Mouse (Mus musculus) kidney, postnatal 0 days (tissue): ENCODE data around the gene Sympk. TPM values are rescaled to one million over a fixed set of nuclear protein-coding genes. Genes with fewer than 3 reads are reported as not detected.

Experiments used
- ATAC-seq: fragments of 200-750 bp; cut with Nextera tagmentation; replicated peaks from 2 replicates; pipeline ENCODE4 v1.8.0; 2017; ENCODE audit warnings: low read depth, moderate number of reproducible peaks, moderate TSS enrichment, moderate library complexity; ENCODE audit not compliant: low FRiP score
- DNase-seq: peaks from one replicate; pipeline ENCODE4 v3.0.0-alpha.2; 2016; ENCODE audit warnings: low spot score
- H3K27ac ChIP-seq: fragments of 300-500 bp; sonication (generic); 2 replicates; pipeline ENCODE4 v1.5.1; 2014; ENCODE audit warnings: mild to moderate bottlenecking
- H3K27me3 ChIP-seq: fragments of 300-500 bp; sonication (generic); 2 replicates; pipeline ENCODE4 v1.6.1; 2014; ENCODE audit warnings: low read length, mixed read lengths; ENCODE audit not compliant: insufficient read depth
- H3K36me3 ChIP-seq: fragments of 300-500 bp; sonication (generic); 2 replicates; pipeline ENCODE4 v1.6.1; 2014; ENCODE audit warnings: low read length, mixed read lengths; ENCODE audit not compliant: insufficient read depth
- H3K4me1 ChIP-seq: fragments of 300-500 bp; sonication (generic); replicated peaks from 2 replicates; pipeline ENCODE4 v1.6.1; 2014; ENCODE audit warnings: antibody characterized with exemption, low read length, mixed read lengths; ENCODE audit not compliant: insufficient read depth
- H3K4me2 ChIP-seq: fragments of 300-500 bp; sonication (generic); 2 replicates; pipeline ENCODE4 v1.6.1; 2014; ENCODE audit warnings: mild to moderate bottlenecking, low read length, moderate library complexity, mixed read lengths
- H3K4me3 ChIP-seq: fragments of 300-500 bp; sonication (generic); replicated peaks from 2 replicates; pipeline ENCODE4 v1.5.1; 2014; ENCODE audit warnings: low read depth, low read length
- H3K9ac ChIP-seq: fragments of 300-500 bp; sonication (generic); 2 replicates; pipeline ENCODE4 v1.6.1; 2014; ENCODE audit warnings: low read depth, low read length
- H3K9me3 ChIP-seq: fragments of 300-500 bp; sonication (generic); replicated peaks from 2 replicates; pipeline ENCODE4 v1.6.1; 2016; ENCODE audit warnings: low read length, inconsistent platforms, mixed read lengths
- CTCF ChIP-seq: IDR thresholded peaks from 2 replicates; pipeline ENCODE4 v1.5.1; 2016; ENCODE audit warnings: antibody characterized with exemption, low read depth, mild to moderate bottlenecking, moderate library complexity
- WGBS: fragments of 180-500 bp; shearing (Covaris S2); extraction: QIAGEN DNeasy Blood & Tissue Kit; methylation state at CpG from one replicate; pipeline ENCODE4 v1.1.7; 2014; 5-methylcytosine and 5-hydroxymethylcytosine counted together
- polyA plus RNA-seq: library from polyadenylated mRNA; unstranded; fragments of >200 nt; fragmentation: Nextera tagmentation; extraction: Ambion mirVana; gene quantifications from 2 replicates; pipeline ENCODE4 v1.2.1, GENCODE M21; 2015

Gene Sympk
- polyA plus RNA-seq, 1 experiment from 2014 or later = 16.6 TPM

DNA sequence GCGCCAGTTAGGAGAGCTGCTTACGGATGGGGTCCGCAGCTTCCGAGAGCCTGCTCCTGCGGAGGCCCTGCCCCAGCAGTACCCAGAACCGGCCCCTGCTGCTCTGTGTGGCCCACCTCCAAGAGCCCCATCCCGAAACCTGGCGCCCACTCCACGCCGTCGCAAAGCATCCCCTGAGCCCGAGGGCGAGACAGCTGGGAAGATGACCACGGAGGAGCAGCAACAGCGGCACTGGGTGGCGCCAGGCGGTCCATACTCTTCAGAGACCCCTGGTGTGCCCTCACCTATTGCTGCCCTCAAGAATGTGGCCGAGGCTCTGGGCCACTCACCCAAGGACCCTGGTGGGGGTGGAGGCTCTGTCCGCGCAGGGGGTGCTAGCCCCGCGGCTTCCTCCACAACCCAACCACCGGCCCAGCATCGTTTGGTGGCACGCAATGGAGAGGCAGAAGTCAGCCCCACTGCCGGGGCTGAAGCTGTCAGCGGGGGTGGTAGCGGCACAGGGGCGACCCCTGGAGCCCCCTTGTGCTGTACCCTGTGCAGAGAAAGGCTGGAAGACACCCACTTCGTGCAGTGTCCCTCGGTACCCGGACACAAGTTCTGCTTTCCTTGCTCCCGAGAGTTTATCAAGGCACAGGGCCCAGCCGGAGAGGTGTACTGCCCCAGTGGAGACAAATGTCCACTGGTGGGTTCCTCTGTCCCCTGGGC, 18.6 kb upstream of the Sympk start:
- 0 out of 2 replicates have a peak overlapping the region, but pooled peaks have one; percentile 95 for H3K27ac ChIP-seq

GRCm38 (mm10) chr7:19006476-19006875, 17.7 kb upstream of the Sympk start:
- Histone ChIP-seq H3K27me3 (no peaks in the 10 kb centered on the region), H3K36me3 (peaks cover 9% of the 10 kb centered on the region; the same call in 1 of the 2 replicates), H3K4me1 (peaks cover 34% of the 10 kb centered on the region), H3K4me3 (no peak overlapping the region), H3K9ac (no peak overlapping the region), H3K27ac (peak overlapping the region; percentile 15; the same call in 1 of the 2 replicates), H3K4me2 (peak overlapping the region; percentile 22), H3K9me3 (no peaks in the 10 kb centered on the region)
- 7% methylated on average over 12 of the region's 12 CpGs for WGBS
- DNase-seq (peak; percentile 96), ATAC-seq (peak; percentile 18; the same call in 1 of the 2 replicates)
- TF ChIP-seq CTCF = peak; percentile 100

More for the DNA sequence above, 18.6 kb upstream of the Sympk start:
- TF ChIP-seq CTCF = no peak
- Histone ChIP-seq H3K4me2 (peak overlapping the region; percentile 98), H3K4me1 (peaks cover 34% of the 10 kb centered on the region), H3K36me3 (peaks cover 9% of the 10 kb centered on the region; the same call in 1 of the 2 replicates), H3K9me3 (no peaks in the 10 kb centered on the region), H3K9ac (no peak overlapping the region), H3K4me3 (peak overlapping the region; percentile 79; the same call in 1 of the 2 replicates), H3K27me3 (no peaks in the 10 kb centered on the region)
- WGBS = 81% methylated on average over 34 of the region's 34 CpGs
- DNase-seq (no peak), ATAC-seq (no peak)

DNA sequence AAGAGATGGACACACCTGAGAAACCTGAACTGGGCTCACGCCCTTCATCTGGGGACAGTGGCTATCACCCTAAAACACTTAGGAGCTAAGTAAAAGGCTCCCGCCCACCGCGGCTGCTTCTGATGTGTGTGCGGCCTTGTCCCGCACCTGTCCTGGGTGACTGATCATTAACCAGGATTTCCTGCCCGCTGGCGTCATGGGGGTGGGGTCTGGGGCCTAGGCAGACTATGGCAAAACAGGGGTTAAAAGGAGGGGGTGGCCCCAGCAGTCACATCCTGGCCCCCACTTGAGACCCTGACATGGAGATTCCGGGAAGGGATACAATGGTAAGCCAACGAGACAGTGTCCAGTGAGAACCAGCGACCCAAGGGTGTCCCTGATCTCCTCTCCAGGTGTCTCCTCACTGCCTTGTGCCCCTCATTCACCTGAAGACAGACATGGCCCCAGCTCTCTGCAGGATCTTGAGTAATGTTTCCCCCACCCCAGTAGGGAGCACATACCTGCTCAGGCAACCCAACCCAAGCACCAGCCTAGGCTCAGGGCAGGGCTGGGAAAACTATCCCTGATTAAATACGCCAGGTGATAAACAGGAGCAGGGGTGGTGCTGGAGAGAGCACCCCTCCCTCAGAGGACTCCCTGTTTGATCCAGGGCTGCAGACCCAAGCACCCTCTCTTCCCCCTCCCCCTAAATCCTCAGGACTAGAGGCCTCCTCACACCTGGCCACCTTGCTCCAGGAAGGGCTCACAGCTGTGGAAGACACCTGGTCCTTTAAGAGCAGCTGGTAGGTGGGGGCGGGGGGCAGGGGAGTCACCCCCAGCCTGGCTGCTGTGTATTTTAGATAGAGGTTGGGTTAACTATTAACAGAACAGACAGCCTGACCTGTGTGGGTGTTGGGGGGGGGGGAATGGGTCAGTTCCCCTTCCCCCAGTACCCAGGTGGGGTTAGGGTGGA, 16.9 kb upstream of the Sympk start:
- no peak for DNase-seq
- Histone ChIP-seq H3K9ac (0 out of 2 replicates have a peak overlapping the region, but pooled peaks have one; percentile 3), H3K4me3 (no peak overlapping the region), H3K36me3 (peaks cover 9% of the 10 kb centered on the region; the same call in 1 of the 2 replicates), H3K4me1 (peaks cover 31% of the 10 kb centered on the region), H3K27ac (peak overlapping the region; percentile 19), H3K27me3 (no peaks in the 10 kb centered on the region), H3K4me2 (peak overlapping the region; percentile 22), H3K9me3 (no peaks in the 10 kb centered on the region)
- no peak for ATAC-seq
- no peak for TF ChIP-seq CTCF
- WGBS = 58% methylated on average over 13 of the region's 13 CpGs

DNA sequence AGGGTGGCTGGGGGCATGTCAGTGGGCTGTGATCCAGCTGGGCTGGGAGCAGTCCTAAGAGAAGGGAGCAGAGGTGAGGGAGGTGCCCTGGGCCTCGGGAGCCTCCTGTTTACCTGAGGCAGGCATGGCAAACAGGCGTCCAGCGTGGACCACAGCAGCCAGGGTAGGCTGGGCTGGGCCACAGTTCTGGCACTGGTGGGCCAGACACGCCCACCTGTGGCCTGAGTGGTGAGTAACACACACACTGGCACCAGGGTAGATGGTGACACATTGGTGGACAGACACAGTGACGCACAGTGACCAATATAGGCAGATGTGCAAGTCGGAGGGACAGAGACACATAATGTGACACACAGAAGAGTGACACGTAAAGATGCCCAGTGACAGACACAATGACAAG, 13.6 kb upstream of the Sympk start:
- no peaks in the 10 kb centered on the region for H3K27me3 ChIP-seq
- ATAC-seq (no peak), DNase-seq (no peak)
- H3K9ac ChIP-seq = no peak overlapping the region
- no peak for TF ChIP-seq CTCF
- H3K4me1 ChIP-seq = peaks cover 18% of the 10 kb centered on the region
- no peaks in the 10 kb centered on the region for H3K9me3 ChIP-seq
- H3K36me3 ChIP-seq = peaks cover 4% of the 10 kb centered on the region; the same call in 1 of the 2 replicates
- no peak overlapping the region for H3K4me2 ChIP-seq
- no peak overlapping the region for H3K27ac ChIP-seq
- H3K4me3 ChIP-seq = no peak overlapping the region
- 74% methylated on average over 7 of the region's 7 CpGs for WGBS

GRCm38 (mm10) chr7:19012025-19012621, 12.1 kb upstream of the Sympk start:
- peaks cover 5% of the 10 kb centered on the region for H3K4me1 ChIP-seq
- peak overlapping the region; percentile 82 for H3K27ac ChIP-seq
- peak overlapping the region; percentile 75 for H3K9ac ChIP-seq
- WGBS = 2% methylated on average over 30 of the region's 31 CpGs
- H3K4me3 ChIP-seq = peak overlapping the region; percentile 32
- no peaks in the 10 kb centered on the region for H3K36me3 ChIP-seq
- DNase-seq (peak; percentile 63), ATAC-seq (peak; percentile 30; the same call in 1 of the 2 replicates)
- no peaks in the 10 kb centered on the region for H3K27me3 ChIP-seq
- no peak for TF ChIP-seq CTCF
- peak overlapping the region; percentile 66 for H3K4me2 ChIP-seq
- H3K9me3 ChIP-seq = no peaks in the 10 kb centered on the region

DNA sequence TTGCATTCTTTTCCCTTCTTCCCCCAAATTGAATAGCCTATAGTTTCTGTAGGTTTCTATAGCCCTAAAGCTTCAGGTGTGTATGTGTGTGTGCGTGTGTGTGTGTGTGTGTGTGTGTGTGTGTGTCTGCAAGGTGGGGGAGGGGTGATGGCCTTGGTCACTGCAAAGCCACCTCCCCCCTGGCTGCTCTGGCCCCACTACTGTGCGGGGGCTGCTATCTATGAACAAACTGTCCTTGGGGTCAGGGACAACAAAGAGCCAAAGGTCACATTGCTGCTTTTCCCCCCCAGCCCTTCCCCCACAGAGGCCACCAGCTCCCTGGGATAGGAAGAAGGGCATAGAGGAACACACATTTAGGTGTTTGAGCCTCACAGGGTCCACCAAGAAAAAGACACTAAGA, 11.3 kb upstream of the Sympk start:
- no peaks in the 10 kb centered on the region; the same call in none of the 2 replicates for H3K4me1 ChIP-seq
- H3K36me3 ChIP-seq = no peaks in the 10 kb centered on the region
- no peaks in the 10 kb centered on the region for H3K27me3 ChIP-seq
- H3K4me3 ChIP-seq = no peak overlapping the region
- no peak overlapping the region for H3K9ac ChIP-seq
- no peak overlapping the region for H3K27ac ChIP-seq
- TF ChIP-seq CTCF = no peak
- WGBS = 40% methylated on average over 2 of the region's 2 CpGs
- no peak for DNase-seq
- peak overlapping the region; percentile 66 for H3K4me2 ChIP-seq
- ATAC-seq = no peak
- H3K9me3 ChIP-seq = no peaks in the 10 kb centered on the region
